Mouse (Mus musculus) liver, postnatal 0 days (tissue): ENCODE measurements around the gene Itgbl1.

Source experiments
- CTCF ChIP-seq: sonication (generic); IDR thresholded peaks from 2 replicates; pipeline ENCODE4 v1.5.1; 2016; ENCODE audit warnings: antibody characterized with exemption, low read depth
- EP300 ChIP-seq: IDR thresholded peaks from 2 replicates; pipeline ENCODE4 v1.6.1; 2016; ENCODE audit warnings: antibody characterized with exemption, low read depth, mild to moderate bottlenecking

- no peak for TF ChIP-seq CTCF
- no peak for TF ChIP-seq EP300
Observed at GRCm38 (mm10) chr14:123966531-123966930, 306.8 kb downstream of the Itgbl1 start.
